Mouse (Mus musculus) lung, postnatal 0 days (tissue): ENCODE results near the gene Rhot2. TPM values are rescaled to one million over a fixed set of nuclear protein-coding genes. Genes with fewer than 3 reads are reported as not detected.
A peak's percentile ranks its signal among the peaks of the same experiment; 100 is the strongest.

Source experiments
- ATAC-seq: fragments of 200-750 bp; cut with Nextera tagmentation; 2 replicates; pipeline ENCODE4 v1.8.0; 2017; ENCODE audit warnings: moderate library complexity
- DNase-seq: peaks from one replicate; pipeline ENCODE4 v3.0.0-alpha.2; 2016; ENCODE audit warnings: low spot score
- H3K27ac ChIP-seq: fragments of 300-500 bp; sonication (generic); 2 replicates; pipeline ENCODE4 v1.5.1; 2014; ENCODE audit warnings: antibody characterized with exemption, mild to moderate bottlenecking, low read length, mixed read lengths
- H3K27me3 ChIP-seq: fragments of 300-500 bp; sonication (generic); replicated peaks from 2 replicates; pipeline ENCODE4 v1.6.1; 2014; ENCODE audit warnings: low read length, mixed read lengths; ENCODE audit not compliant: insufficient read depth
- H3K36me3 ChIP-seq: fragments of 300-500 bp; sonication (generic); 2 replicates; pipeline ENCODE4 v1.6.1; 2014; ENCODE audit warnings: low read length, mixed read lengths; ENCODE audit not compliant: insufficient read depth
- H3K4me1 ChIP-seq: fragments of 300-500 bp; sonication (generic); 2 replicates; pipeline ENCODE4 v1.6.1; 2014; ENCODE audit warnings: antibody characterized with exemption, low read depth, low read length, mixed read lengths; ENCODE audit not compliant: insufficient read depth
- H3K4me2 ChIP-seq: fragments of 300-500 bp; sonication (generic); replicated peaks from 2 replicates; pipeline ENCODE4 v1.6.1; 2014; ENCODE audit warnings: low read depth, mild to moderate bottlenecking, low read length, moderate library complexity, mixed read lengths
- H3K4me3 ChIP-seq: fragments of 300-500 bp; sonication (generic); 2 replicates; pipeline ENCODE4 v1.5.1; 2014; ENCODE audit warnings: low read depth, low read length
- H3K9ac ChIP-seq: fragments of 300-500 bp; sonication (generic); replicated peaks from 2 replicates; pipeline ENCODE4 v1.6.1; 2014; ENCODE audit warnings: low read depth, mild to moderate bottlenecking
- H3K9me3 ChIP-seq: fragments of 300-500 bp; sonication (generic); 2 replicates; pipeline ENCODE4 v1.6.1; 2016; ENCODE audit warnings: low read length, mixed read lengths
- CTCF ChIP-seq: IDR thresholded peaks from 2 replicates; pipeline ENCODE4 v1.5.1; 2016; ENCODE audit warnings: antibody characterized with exemption, mild to moderate bottlenecking
- EP300 ChIP-seq: IDR thresholded peaks from 2 replicates; pipeline ENCODE4 v1.6.1; 2016; ENCODE audit warnings: antibody characterized with exemption, mild to moderate bottlenecking, control low read depth
- WGBS: fragments of 180-500 bp; shearing (Covaris S2); extraction: QIAGEN DNeasy Blood & Tissue Kit; methylation state at CpG from one replicate; pipeline ENCODE4 v1.1.7; 2014; 5-methylcytosine and 5-hydroxymethylcytosine counted together
- polyA plus RNA-seq: library from polyadenylated mRNA; unstranded; fragments of >200 nt; fragmentation: Nextera tagmentation; extraction: Ambion mirVana; gene quantifications from 2 replicates; pipeline ENCODE4 v1.2.1, GENCODE M21; 2015

Rhot2 gene
- polyA plus RNA-seq, 1 experiment from 2014 or later, result 9.9 TPM

GRCm38 (mm10) chr17:25879750-25880149 lies 35.1 kb upstream of the Rhot2 start:
- no peak for DNase-seq
- Histone ChIP-seq H3K36me3 (peaks cover 9% of the 10 kb centered on the region; the same call in 1 of the 2 replicates), H3K27ac (no peak overlapping the region)

DNA sequence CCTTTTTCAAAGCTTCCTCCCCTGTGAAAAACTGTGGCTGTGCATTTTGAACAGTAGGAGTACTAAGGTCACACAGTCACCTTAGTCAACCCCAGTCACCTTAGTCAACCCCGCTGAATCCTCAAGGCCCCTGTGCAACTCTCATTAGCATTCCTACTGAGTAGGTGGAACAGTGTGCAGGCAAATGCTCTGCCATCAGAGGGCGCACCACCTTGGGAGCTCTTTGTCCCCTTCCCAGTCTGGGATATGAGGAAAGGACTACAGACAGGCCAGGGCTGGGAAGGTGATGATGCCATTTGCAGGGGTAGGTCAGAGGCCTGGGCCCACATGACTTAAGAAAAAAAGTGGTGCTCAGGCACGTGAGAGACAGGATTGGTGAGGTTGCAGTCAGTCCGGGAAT lies 34.6 kb upstream of the Rhot2 start:
- H3K36me3 ChIP-seq, result peaks cover 9% of the 10 kb centered on the region; the same call in 1 of the 2 replicates
- H3K4me2 ChIP-seq, result no peak overlapping the region
- H3K27ac ChIP-seq, result no peak overlapping the region
- WGBS, result 65% methylated on average over 4 of the region's 4 CpGs
- peaks cover 6% of the 10 kb centered on the region; the same call in 1 of the 2 replicates for H3K4me1 ChIP-seq
- no peak overlapping the region for H3K4me3 ChIP-seq
- H3K27me3 ChIP-seq, result no peaks in the 10 kb centered on the region
- TF ChIP-seq CTCF (peak; percentile 66), EP300 (no peak)
- H3K9ac ChIP-seq, result no peak overlapping the region
- DNase-seq (no peak), ATAC-seq (no peak)
- H3K9me3 ChIP-seq, result no peaks in the 10 kb centered on the region

More at GRCm38 (mm10) chr17:25879750-25880149, 35.1 kb upstream of the Rhot2 start:
- no peak for ATAC-seq
- Histone ChIP-seq H3K9me3 (no peaks in the 10 kb centered on the region), H3K4me3 (no peak overlapping the region), H3K4me2 (no peak overlapping the region), H3K4me1 (peaks cover 6% of the 10 kb centered on the region; the same call in 1 of the 2 replicates), H3K27me3 (no peaks in the 10 kb centered on the region), H3K9ac (no peak overlapping the region)
- TF ChIP-seq EP300, result no peak
- no peak for TF ChIP-seq CTCF
- WGBS, result 76% methylated on average over 8 of the region's 8 CpGs

DNA sequence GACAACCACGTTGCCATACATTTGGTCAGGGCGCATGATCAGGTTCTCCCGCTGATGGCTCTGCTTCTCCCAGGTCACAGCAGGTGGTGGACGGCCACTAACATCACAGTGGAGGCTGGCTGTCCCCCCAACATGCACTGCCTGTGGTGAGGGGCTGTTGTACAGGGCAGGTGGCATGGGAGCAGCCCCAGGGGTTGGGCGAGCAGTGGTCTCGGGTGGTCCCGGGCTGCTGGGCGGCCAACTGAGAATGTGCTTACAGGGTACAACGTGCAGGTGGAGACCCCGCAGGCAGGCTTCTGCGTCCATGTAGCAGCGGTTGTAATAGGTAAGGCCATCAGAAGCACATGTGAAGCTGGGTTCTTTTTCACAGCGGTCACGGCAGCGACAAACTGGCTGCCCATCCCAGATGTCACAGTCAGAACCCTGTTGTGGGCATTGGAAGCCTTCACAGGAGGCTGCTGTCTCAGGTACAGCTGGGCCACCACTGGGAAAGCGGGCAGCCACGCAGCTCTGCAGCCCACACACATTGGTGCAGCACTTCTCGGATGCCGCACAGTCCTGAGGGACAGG lies 34.0 kb upstream of the Rhot2 start:
- Histone ChIP-seq H3K9me3 (no peaks in the 10 kb centered on the region), H3K4me3 (no peak overlapping the region), H3K4me2 (no peak overlapping the region), H3K4me1 (peaks cover 6% of the 10 kb centered on the region; the same call in 1 of the 2 replicates), H3K27me3 (no peaks in the 10 kb centered on the region), H3K36me3 (peaks cover 6% of the 10 kb centered on the region; the same call in 1 of the 2 replicates), H3K27ac (no peak overlapping the region), H3K9ac (no peak overlapping the region)
- WGBS, result 93% methylated on average over 19 of the region's 19 CpGs
- DNase-seq (no peak), ATAC-seq (no peak)
- TF ChIP-seq CTCF, result no peak
- no peak for TF ChIP-seq EP300

GRCm38 (mm10) chr17:25877741-25878610 lies 33.3 kb upstream of the Rhot2 start:
- Histone ChIP-seq H3K4me3 (no peak overlapping the region), H3K9ac (no peak overlapping the region), H3K27me3 (no peaks in the 10 kb centered on the region), H3K4me2 (no peak overlapping the region), H3K4me1 (peaks cover 6% of the 10 kb centered on the region; the same call in 1 of the 2 replicates), H3K27ac (no peak overlapping the region), H3K36me3 (no peaks in the 10 kb centered on the region; the same call in 1 of the 2 replicates), H3K9me3 (no peaks in the 10 kb centered on the region)
- DNase-seq (no peak), ATAC-seq (no peak)
- 90% methylated on average over 32 of the region's 32 CpGs for WGBS
- TF ChIP-seq CTCF, result no peak
- no peak for TF ChIP-seq EP300

GRCm38 (mm10) chr17:25877025-25877424 lies 32.4 kb upstream of the Rhot2 start:
- no peak for ATAC-seq

GRCm38 (mm10) chr17:25876347-25876915 lies 31.8 kb upstream of the Rhot2 start:
- H3K4me2 ChIP-seq, result peak overlapping the region; percentile 81
- H3K36me3 ChIP-seq, result no peaks in the 10 kb centered on the region
- 60% methylated on average over 10 of the region's 10 CpGs for WGBS
- no peak for ATAC-seq
- no peak for TF ChIP-seq EP300
- no peak for TF ChIP-seq CTCF
- H3K27me3 ChIP-seq, result no peaks in the 10 kb centered on the region
- H3K4me1 ChIP-seq, result peaks cover 6% of the 10 kb centered on the region; the same call in 1 of the 2 replicates
- no peaks in the 10 kb centered on the region for H3K9me3 ChIP-seq
- no peak overlapping the region for H3K4me3 ChIP-seq
- peak overlapping the region; percentile 48; the same call in 1 of the 2 replicates for H3K9ac ChIP-seq
- H3K27ac ChIP-seq, result no peak overlapping the region
- DNase-seq, result no peak

More at GRCm38 (mm10) chr17:25877025-25877424, 32.4 kb upstream of the Rhot2 start:
- DNase-seq, result no peak
- Histone ChIP-seq H3K4me1 (peaks cover 6% of the 10 kb centered on the region; the same call in 1 of the 2 replicates), H3K4me3 (no peak overlapping the region), H3K9ac (no peak overlapping the region), H3K36me3 (no peaks in the 10 kb centered on the region), H3K9me3 (no peaks in the 10 kb centered on the region), H3K27me3 (no peaks in the 10 kb centered on the region), H3K27ac (no peak overlapping the region), H3K4me2 (no peak overlapping the region)
- TF ChIP-seq EP300 (no peak), CTCF (no peak)
- 93% methylated on average over 3 of the region's 3 CpGs for WGBS
